Mouse (Mus musculus): ENCODE measurements around the gene Dmc1. TPM values are rescaled to one million over a fixed set of nuclear protein-coding genes. Genes with fewer than 3 reads are reported as not detected.

Gene Dmc1
- polyA plus RNA-seq (2012; rRNA removed): 0.22 and 0.40 TPM in 2 replicates
- polyA plus RNA-seq (2014; fragmentation: Nextera tagmentation; extraction: Ambion mirVana): 0.32 TPM in 2 replicates

DNA sequence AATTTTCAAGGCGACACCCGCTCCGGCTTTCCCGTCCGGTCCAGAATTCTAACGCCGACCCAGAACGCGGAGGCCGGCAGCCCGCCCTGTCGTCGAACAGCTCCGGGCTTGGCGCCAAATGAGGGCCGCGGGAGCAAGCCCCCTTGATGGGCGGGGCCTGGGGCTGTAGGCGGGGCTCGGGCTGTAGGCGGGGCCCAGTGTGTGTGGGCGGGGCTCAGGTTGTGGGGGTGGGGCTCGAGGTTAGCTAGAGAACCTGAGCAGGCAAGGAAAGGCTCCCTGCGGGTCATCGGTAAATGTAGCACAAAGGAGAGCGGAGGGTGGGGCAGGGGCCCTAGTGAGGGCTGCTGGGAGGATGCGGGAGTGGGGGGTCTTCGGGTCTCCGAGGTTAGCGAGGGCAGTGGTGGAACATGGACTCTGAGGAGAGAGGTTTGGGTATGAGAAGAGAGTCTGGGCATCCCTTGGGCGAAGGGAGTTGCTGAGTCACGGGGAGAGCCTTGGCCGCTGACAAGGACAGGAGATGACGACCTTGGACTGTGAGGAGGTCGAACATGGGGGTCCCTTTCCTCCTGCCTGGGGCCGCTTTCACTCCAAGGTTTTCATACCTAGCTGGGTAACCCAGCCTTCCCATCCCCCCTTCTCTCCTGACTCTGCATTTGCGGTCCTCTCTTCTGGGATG, at the start of gene Dmc1:
Gene Dmc1, minus strand, starts transcription at position 120 of the 676 bp plus-strand sequence.
- WGBS (ENCODE audit: insufficient replicate concordance): 11% methylated on average over 37 of the region's 37 CpGs
- DNase-seq (ENCODE audit: low read depth in 3 of 3, low spot score in 3 of 3): no peak
- ATAC-seq (ENCODE audit: insufficient read depth): no peak

DNA sequence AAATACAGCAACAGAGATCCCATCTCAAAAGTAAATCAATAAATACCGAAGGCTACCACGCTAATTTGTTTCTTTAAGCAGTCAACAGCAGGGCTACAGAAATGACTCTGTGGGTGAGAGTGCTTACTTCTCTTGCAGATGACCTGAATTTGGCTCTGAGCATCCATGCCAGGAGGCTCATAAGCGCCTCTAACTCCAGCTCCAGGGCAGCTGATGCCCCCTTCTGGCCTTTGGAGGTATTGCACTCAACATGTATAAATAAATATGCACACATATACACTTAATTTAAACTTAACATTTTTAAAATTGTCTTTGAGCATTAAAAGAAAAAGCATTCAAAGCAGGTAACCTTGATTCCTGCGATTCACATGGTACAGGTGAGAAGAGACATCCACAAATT, 46.6 kb upstream of the Dmc1 start:
- no peaks in the 10 kb centered on the region for H3K9me3 ChIP-seq (ENCODE audit: control insufficient read depth, low read length)
- H3K4me2 ChIP-seq (ENCODE audit: low read depth): no peak overlapping the region
- ATAC-seq (ENCODE audit: insufficient read depth) (no peak), DNase-seq (ENCODE audit: low read depth in 3 of 3, low spot score in 3 of 3) (peak in 1 of 3 experiments; percentile 19)
- WGBS (ENCODE audit: insufficient replicate concordance): 63% methylated on average over 4 of the region's 4 CpGs
- H3K9ac ChIP-seq (replicated peaks): no peak overlapping the region
- no peak overlapping the region for H3K4me3 ChIP-seq (ENCODE audit: insufficient read depth in 1 of 2, low read depth in 2 of 2, low read length in 2 of 2)
- no peak overlapping the region for H3K27ac ChIP-seq
- H3K36me3 ChIP-seq (replicated peaks; ENCODE audit: control insufficient read depth, insufficient read depth, low read depth): no peaks in the 10 kb centered on the region
- no peaks in the 10 kb centered on the region for H3K27me3 ChIP-seq (ENCODE audit: control insufficient read depth, insufficient read depth, low read length)
- no peaks in the 10 kb centered on the region for H3K4me1 ChIP-seq (replicated peaks; ENCODE audit: control insufficient read depth in 2 of 2, insufficient read depth in 2 of 2, low read length in 1 of 2)
- TF ChIP-seq EP300 (IDR thresholded peaks at IDR 0.05; ENCODE audit: low read depth) (no peak), CTCF (IDR thresholded peaks at IDR 0.05; ENCODE audit: low read depth) (peak; percentile 80)

More for the DNA sequence above, at the start of gene Dmc1:
- Histone ChIP-seq H3K9me3 (ENCODE audit: control insufficient read depth, low read length) (no peaks in the 10 kb centered on the region), H3K4me2 (ENCODE audit: low read depth) (peak within 1 kb of the TSS; percentile 44), H3K4me1 (replicated peaks; ENCODE audit: control insufficient read depth in 2 of 2, insufficient read depth in 2 of 2, low read length in 1 of 2) (peaks cover 0 to 3% of the 10 kb centered on the region in 2 experiments; a peak in 1 of 4 replicates), H3K9ac (replicated peaks) (no peak within 1 kb of the TSS), H3K36me3 (replicated peaks; ENCODE audit: control insufficient read depth, insufficient read depth, low read depth) (no peaks in the 10 kb centered on the region), H3K4me3 (ENCODE audit: insufficient read depth in 1 of 2, low read depth in 2 of 2, low read length in 2 of 2) (peak within 1 kb of the TSS in 1 of 2 experiments; percentile 2; a peak in 1 of 4 replicates), H3K27ac (no peak within 1 kb of the TSS), H3K27me3 (ENCODE audit: control insufficient read depth, insufficient read depth, low read length) (peaks cover 7% of the 10 kb centered on the region)
- TF ChIP-seq EP300 (IDR thresholded peaks at IDR 0.05; ENCODE audit: low read depth) (no peak), CTCF (IDR thresholded peaks at IDR 0.05; ENCODE audit: low read depth) (no peak)

DNA sequence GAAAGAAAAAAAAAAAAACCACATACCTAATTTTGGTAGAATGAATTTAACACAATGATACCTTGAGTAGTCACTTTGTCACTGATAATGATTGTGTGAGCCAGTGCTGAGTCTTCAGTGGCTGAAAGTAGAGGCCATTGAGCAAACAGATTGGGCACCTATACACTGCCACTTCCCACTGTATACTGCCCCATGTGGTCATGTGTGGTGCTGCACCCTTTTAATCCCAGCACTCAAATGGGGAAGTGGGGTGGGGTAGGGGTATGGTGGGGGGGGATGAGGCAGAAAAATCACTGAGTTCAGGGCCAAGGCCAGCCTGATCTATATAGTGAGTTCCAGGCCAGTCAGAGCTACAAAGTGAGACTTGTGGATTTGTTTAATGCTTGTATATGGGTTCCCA, 45.7 kb upstream of the Dmc1 start:
- Histone ChIP-seq H3K9ac (replicated peaks) (no peak overlapping the region), H3K4me3 (ENCODE audit: insufficient read depth in 1 of 2, low read depth in 2 of 2, low read length in 2 of 2) (no peak overlapping the region), H3K4me1 (replicated peaks; ENCODE audit: control insufficient read depth in 2 of 2, insufficient read depth in 2 of 2, low read length in 1 of 2) (no peaks in the 10 kb centered on the region), H3K27me3 (ENCODE audit: control insufficient read depth, insufficient read depth, low read length) (no peaks in the 10 kb centered on the region), H3K27ac (no peak overlapping the region), H3K4me2 (ENCODE audit: low read depth) (no peak overlapping the region), H3K36me3 (replicated peaks; ENCODE audit: control insufficient read depth, insufficient read depth, low read depth) (no peaks in the 10 kb centered on the region), H3K9me3 (ENCODE audit: control insufficient read depth, low read length) (no peaks in the 10 kb centered on the region)
- no peak for TF ChIP-seq EP300 (IDR thresholded peaks at IDR 0.05; ENCODE audit: low read depth)
- TF ChIP-seq CTCF (IDR thresholded peaks at IDR 0.05; ENCODE audit: low read depth): peak; percentile 82
- no peak for ATAC-seq (ENCODE audit: insufficient read depth)
- peak in 2 of 3 experiments; percentile 35 to 36 for DNase-seq (ENCODE audit: low read depth in 3 of 3, low spot score in 3 of 3)

DNA sequence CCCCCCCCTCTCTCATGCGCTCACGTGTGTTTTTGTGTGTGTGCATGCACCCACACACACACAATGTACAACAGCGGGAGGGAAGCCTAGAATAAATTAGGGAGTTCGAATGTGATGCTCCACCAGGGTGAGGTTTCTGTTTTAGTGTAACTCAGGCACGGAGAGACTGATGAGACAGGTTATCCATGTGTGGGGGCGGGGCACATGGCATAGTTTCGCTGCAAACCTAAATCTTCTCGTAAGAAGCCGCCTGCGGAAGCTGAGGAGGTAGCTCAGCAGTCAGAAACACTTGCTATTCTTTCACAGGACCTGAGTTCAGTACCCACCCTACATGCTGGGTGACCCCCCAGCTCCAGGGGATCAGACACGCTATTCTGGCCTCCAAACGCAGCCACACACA, 43.2 kb upstream of the Dmc1 start:
- Histone ChIP-seq H3K4me3 (ENCODE audit: insufficient read depth in 1 of 2, low read depth in 2 of 2, low read length in 2 of 2) (no peak overlapping the region), H3K27me3 (ENCODE audit: control insufficient read depth, insufficient read depth, low read length) (no peaks in the 10 kb centered on the region), H3K27ac (no peak overlapping the region), H3K36me3 (replicated peaks; ENCODE audit: control insufficient read depth, insufficient read depth, low read depth) (no peaks in the 10 kb centered on the region), H3K4me1 (replicated peaks; ENCODE audit: control insufficient read depth in 2 of 2, insufficient read depth in 2 of 2, low read length in 1 of 2) (no peaks in the 10 kb centered on the region), H3K9me3 (ENCODE audit: control insufficient read depth, low read length) (no peaks in the 10 kb centered on the region), H3K4me2 (ENCODE audit: low read depth) (no peak overlapping the region), H3K9ac (replicated peaks) (no peak overlapping the region)
- DNase-seq (ENCODE audit: low read depth in 3 of 3, low spot score in 3 of 3): no peak
- ATAC-seq (ENCODE audit: insufficient read depth): no peak
- TF ChIP-seq CTCF (IDR thresholded peaks at IDR 0.05; ENCODE audit: low read depth): no peak
- TF ChIP-seq EP300 (IDR thresholded peaks at IDR 0.05; ENCODE audit: low read depth): no peak
- 77% methylated on average over 12 of the region's 12 CpGs for WGBS (ENCODE audit: insufficient replicate concordance)

DNA sequence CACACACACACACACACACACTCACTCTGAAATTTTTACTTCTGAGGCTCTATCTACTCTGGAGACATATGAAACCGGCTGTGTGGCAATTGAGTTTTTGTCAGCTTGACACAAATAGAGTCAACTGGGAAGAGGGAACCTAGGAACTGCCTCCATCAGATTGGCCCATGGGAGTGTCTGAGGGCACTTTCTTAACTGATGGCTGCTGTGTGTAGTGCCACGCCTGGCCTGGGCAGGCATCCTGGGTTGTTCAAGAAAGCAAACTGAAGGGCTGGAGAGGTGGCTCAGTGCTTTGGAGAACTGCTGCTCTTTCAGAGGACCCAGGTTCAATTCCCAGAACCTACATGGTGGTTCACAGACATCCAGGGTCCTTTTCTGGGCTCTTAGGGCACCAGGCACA, 40.6 kb upstream of the Dmc1 start:
- no peaks in the 10 kb centered on the region for H3K36me3 ChIP-seq (replicated peaks; ENCODE audit: control insufficient read depth, insufficient read depth, low read depth)
- no peaks in the 10 kb centered on the region for H3K4me1 ChIP-seq (replicated peaks; ENCODE audit: control insufficient read depth in 2 of 2, insufficient read depth in 2 of 2, low read length in 1 of 2)
- no peak overlapping the region for H3K4me3 ChIP-seq (ENCODE audit: insufficient read depth in 1 of 2, low read depth in 2 of 2, low read length in 2 of 2)
- no peaks in the 10 kb centered on the region for H3K9me3 ChIP-seq (ENCODE audit: control insufficient read depth, low read length)
- DNase-seq (ENCODE audit: low read depth in 3 of 3, low spot score in 3 of 3): no peak
- no peak overlapping the region for H3K27ac ChIP-seq
- no peaks in the 10 kb centered on the region for H3K27me3 ChIP-seq (ENCODE audit: control insufficient read depth, insufficient read depth, low read length)
- no peak for ATAC-seq (ENCODE audit: insufficient read depth)
- WGBS (ENCODE audit: insufficient replicate concordance): 38% methylated on average over 2 of the region's 2 CpGs
- TF ChIP-seq CTCF (IDR thresholded peaks at IDR 0.05; ENCODE audit: low read depth) (no peak), EP300 (IDR thresholded peaks at IDR 0.05; ENCODE audit: low read depth) (no peak)
- no peak overlapping the region for H3K4me2 ChIP-seq (ENCODE audit: low read depth)
- H3K9ac ChIP-seq (replicated peaks): no peak overlapping the region
